Mouse (Mus musculus) kidney, adult 2 months (tissue): Measurements from ENCODE around the gene Macrod2.

Source experiments
- CTCF ChIP-seq: fragments of 200-500 bp; conservative IDR thresholded peaks from 2 replicates; pipeline ENCODE4 v1.5.1; 2011; ENCODE audit warnings: low read depth, mild to moderate bottlenecking, control low read depth, low read length, moderate library complexity, mixed read lengths; ENCODE audit not compliant: insufficient read depth, insufficient read length
- POLR2A ChIP-seq: fragments of 200-500 bp; IDR thresholded peaks from one replicate; pipeline ENCODE4 v1.6.1; 2011; ENCODE audit warnings: low read depth, low read length, control low read depth

DNA sequence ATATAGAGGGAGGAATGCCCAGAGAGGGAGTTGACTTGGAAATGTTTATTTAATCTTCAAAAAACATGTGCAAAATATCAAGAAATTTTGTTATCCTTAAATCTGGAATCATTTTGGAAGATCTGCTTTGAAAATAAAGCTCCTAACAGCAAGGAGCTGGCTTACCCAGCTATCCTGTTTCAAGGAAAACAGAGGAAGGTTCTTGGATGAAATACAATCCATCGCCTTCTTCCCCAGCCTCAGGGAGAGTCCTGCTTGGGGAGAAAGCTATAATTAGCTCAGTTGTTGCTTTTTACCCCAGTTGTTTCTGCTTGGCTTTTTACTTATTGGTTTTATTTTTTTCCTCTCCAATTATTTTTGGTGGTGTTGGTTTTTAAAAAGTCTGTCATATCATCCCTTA lies 539.4 kb downstream of the Macrod2 start:
- TF ChIP-seq POLR2A (no peak), CTCF (no peak)
